Mouse (Mus musculus) forebrain, embryonic 15.5 days (tissue): ENCODE results near the gene Kcna4. TPM values are rescaled to one million over a fixed set of nuclear protein-coding genes. Genes with fewer than 3 reads are reported as not detected.

Source experiments
- ATAC-seq: fragments of 200-750 bp; cut with Nextera tagmentation; replicated peaks from 2 replicates; pipeline ENCODE4 v1.8.0; 2017; ENCODE audit warnings: mild to moderate bottlenecking, moderate TSS enrichment, moderate library complexity
- H3K27ac ChIP-seq: fragments of 300-500 bp; sonication (generic); replicated peaks from 2 replicates; pipeline ENCODE4 v1.5.1; 2015; ENCODE audit warnings: mild to moderate bottlenecking, inconsistent platforms
- H3K27me3 ChIP-seq: fragments of 300-500 bp; sonication (generic); 2 replicates; pipeline ENCODE4 v1.6.1; 2015; ENCODE audit warnings: inconsistent platforms
- H3K36me3 ChIP-seq: fragments of 300-500 bp; sonication (generic); 2 replicates; pipeline ENCODE4 v1.6.1; 2015; ENCODE audit warnings: mild to moderate bottlenecking, inconsistent platforms
- H3K4me1 ChIP-seq: fragments of 300-500 bp; sonication (generic); 2 replicates; pipeline ENCODE4 v1.6.1; 2015; ENCODE audit warnings: inconsistent platforms
- H3K4me2 ChIP-seq: fragments of 300-500 bp; sonication (generic); replicated peaks from 2 replicates; pipeline ENCODE4 v1.6.1; 2015; ENCODE audit warnings: mild to moderate bottlenecking, inconsistent platforms
- H3K4me3 ChIP-seq: fragments of 300-500 bp; sonication (generic); 2 replicates; pipeline ENCODE4 v1.5.1; 2015; ENCODE audit warnings: mild to moderate bottlenecking, inconsistent platforms
- H3K9ac ChIP-seq: fragments of 300-500 bp; sonication (generic); replicated peaks from 2 replicates; pipeline ENCODE4 v1.6.1; 2015; ENCODE audit warnings: mild to moderate bottlenecking, inconsistent platforms
- H3K9me3 ChIP-seq: fragments of 300-500 bp; sonication (generic); 2 replicates; pipeline ENCODE4 v1.6.1; 2016; ENCODE audit warnings: inconsistent platforms
- WGBS: fragments of 180-500 bp; shearing (Covaris S2); methylation state at CpG from one replicate; pipeline ENCODE4 v1.1.7; 2015; ENCODE audit warnings: mixed read lengths; 5-methylcytosine and 5-hydroxymethylcytosine counted together
- polyA plus RNA-seq: library from polyadenylated mRNA; unstranded; fragments of >200 nt; fragmentation: Nextera tagmentation; extraction: Ambion mirVana; gene quantifications from 2 replicates; pipeline ENCODE4 v1.2.1, GENCODE M21; 2015

The Kcna4 gene
- polyA plus RNA-seq, 1 experiment from 2014 or later = 3.7 TPM

DNA sequence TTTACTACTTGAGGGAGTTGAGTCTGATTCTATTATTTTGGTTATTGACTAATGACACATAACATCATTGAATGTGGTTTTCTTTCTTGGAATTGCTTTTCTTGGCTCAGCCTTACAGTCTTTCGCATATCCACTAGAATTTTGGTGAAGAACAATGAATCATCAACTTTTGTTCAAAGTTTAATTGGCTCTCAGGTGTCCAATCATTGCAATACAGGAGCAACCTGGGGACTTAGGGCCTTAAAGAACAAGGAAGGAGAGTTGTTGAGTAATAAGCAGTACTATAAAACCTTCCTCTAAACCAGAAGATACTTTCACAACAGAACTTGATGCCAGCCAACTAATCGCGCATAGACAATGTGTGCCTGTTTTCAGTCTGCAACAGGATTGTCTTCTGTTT, 36.8 kb downstream of the Kcna4 start:
- WGBS = 88% methylated on average over 3 of the region's 3 CpGs
- Histone ChIP-seq H3K4me1 (no peaks in the 10 kb centered on the region), H3K4me2 (no peak overlapping the region), H3K4me3 (no peak overlapping the region), H3K27ac (no peak overlapping the region), H3K9ac (no peak overlapping the region), H3K27me3 (no peaks in the 10 kb centered on the region), H3K9me3 (no peaks in the 10 kb centered on the region), H3K36me3 (no peaks in the 10 kb centered on the region)
- ATAC-seq = no peak

DNA sequence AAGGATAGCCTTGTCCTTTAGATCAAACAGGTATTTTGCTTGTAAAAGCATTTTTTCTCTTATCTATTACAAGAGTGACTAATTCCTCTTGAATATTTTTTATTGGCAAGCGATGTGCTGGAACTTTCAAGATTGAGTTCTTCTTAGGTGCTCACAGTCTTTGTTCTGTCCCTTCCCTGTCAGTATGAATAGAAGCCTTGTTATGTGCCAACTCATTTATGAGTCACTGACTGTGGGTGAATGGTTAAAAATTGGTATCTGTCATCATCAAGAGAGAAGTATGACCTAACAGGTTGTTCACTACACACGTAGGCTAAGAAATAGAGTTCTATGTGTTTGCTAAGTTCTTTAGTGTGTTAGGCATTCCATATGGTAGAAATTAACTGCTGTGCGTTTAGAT, 50.9 kb downstream of the Kcna4 start:
- H3K4me3 ChIP-seq = no peak overlapping the region
- H3K4me2 ChIP-seq = no peak overlapping the region
- H3K27me3 ChIP-seq = no peaks in the 10 kb centered on the region
- no peaks in the 10 kb centered on the region for H3K36me3 ChIP-seq
- no peak overlapping the region for H3K27ac ChIP-seq
- WGBS = 82% methylated on average over 3 of the region's 3 CpGs
- no peak for ATAC-seq
- no peaks in the 10 kb centered on the region for H3K4me1 ChIP-seq
- no peaks in the 10 kb centered on the region for H3K9me3 ChIP-seq
- H3K9ac ChIP-seq = no peak overlapping the region

DNA sequence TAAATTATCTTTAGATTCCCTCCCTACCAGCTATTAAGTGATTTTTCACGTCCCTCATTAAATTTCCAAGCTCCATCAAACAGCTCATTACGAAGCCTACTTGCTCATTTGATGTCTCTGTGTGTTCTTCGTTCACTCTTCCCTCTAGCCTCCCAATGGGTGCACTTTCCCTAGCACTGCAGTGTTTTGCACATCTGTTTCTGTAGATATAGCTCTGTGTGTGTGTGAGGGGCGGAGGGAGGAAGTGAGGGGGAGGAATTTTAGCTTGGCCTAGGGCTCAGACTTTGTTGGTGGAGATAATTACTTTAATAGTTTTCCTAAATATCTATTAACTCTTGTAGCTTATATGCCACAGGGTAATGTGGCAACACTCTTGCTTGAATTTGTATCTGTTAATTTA, 54.4 kb downstream of the Kcna4 start:
- WGBS = 51% methylated on average over 4 of the region's 4 CpGs
- H3K27me3 ChIP-seq = no peaks in the 10 kb centered on the region
- ATAC-seq = no peak
- H3K9me3 ChIP-seq = no peaks in the 10 kb centered on the region
- no peak overlapping the region for H3K4me3 ChIP-seq
- no peaks in the 10 kb centered on the region for H3K36me3 ChIP-seq
- no peak overlapping the region for H3K27ac ChIP-seq
- H3K4me2 ChIP-seq = no peak overlapping the region
- no peaks in the 10 kb centered on the region for H3K4me1 ChIP-seq
- no peak overlapping the region for H3K9ac ChIP-seq

DNA sequence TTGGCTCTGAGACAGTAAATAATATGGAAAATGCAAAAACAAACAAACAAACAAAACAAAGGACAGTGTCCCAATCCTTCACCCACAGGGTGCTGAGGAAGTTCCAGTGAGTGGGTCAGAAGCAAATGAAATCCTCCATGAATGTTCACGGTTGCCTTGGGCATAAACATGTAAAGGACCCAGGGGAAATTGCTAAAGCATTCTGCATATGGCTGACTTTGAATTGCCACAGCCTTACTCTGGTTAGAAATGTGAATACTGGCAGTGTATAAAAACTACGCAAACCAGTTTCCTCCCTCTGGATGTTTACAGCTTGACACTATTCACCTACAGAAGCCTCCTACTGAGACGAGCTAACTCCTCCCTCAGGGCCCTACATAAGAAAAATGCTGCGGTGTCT, 54.9 kb downstream of the Kcna4 start:
- WGBS = 75% methylated on average over 4 of the region's 4 CpGs
- no peaks in the 10 kb centered on the region for H3K9me3 ChIP-seq
- H3K4me1 ChIP-seq = no peaks in the 10 kb centered on the region
- ATAC-seq = no peak
- H3K27me3 ChIP-seq = no peaks in the 10 kb centered on the region
- H3K27ac ChIP-seq = no peak overlapping the region
- no peak overlapping the region for H3K4me3 ChIP-seq
- no peaks in the 10 kb centered on the region for H3K36me3 ChIP-seq
- H3K9ac ChIP-seq = no peak overlapping the region
- H3K4me2 ChIP-seq = no peak overlapping the region

Other genes with a start within 250 kb of the Kcna4 start
- not detected in 2 replicates for gene Fshb, start 231.0 kb upstream of the Kcna4 start, polyA plus RNA-seq